Mouse (Mus musculus) liver, embryonic 12.5 days (tissue): ENCODE results near the gene Chchd4. TPM values are rescaled to one million over a fixed set of nuclear protein-coding genes. Genes with fewer than 3 reads are reported as not detected.
"Not testable (repeated sequence)": the region's sequence is repeated elsewhere in the genome, so short reads cannot be mapped to it uniquely, and the experiment has no call there.

Source experiments
- ATAC-seq: fragments of 200-750 bp; cut with Nextera tagmentation; 2 replicates; pipeline ENCODE4 v1.8.0; 2017; ENCODE audit warnings: moderate number of reproducible peaks, mild to moderate bottlenecking, moderate library complexity
- H3K27ac ChIP-seq: fragments of 300-500 bp; sonication (generic); 2 replicates; pipeline ENCODE4 v1.5.1; 2016; ENCODE audit warnings: mild to moderate bottlenecking
- H3K27me3 ChIP-seq: fragments of 300-500 bp; sonication (generic); replicated peaks from 2 replicates; pipeline ENCODE4 v1.6.1; 2016; ENCODE audit warnings: mild to moderate bottlenecking, moderate library complexity
- H3K36me3 ChIP-seq: fragments of 300-500 bp; sonication (generic); 2 replicates; pipeline ENCODE4 v1.6.1; 2016; ENCODE audit warnings: mild to moderate bottlenecking, moderate library complexity
- H3K4me1 ChIP-seq: fragments of 300-500 bp; sonication (generic); 2 replicates; pipeline ENCODE4 v1.6.1; 2016
- H3K4me2 ChIP-seq: fragments of 300-500 bp; sonication (generic); 2 replicates; pipeline ENCODE4 v1.6.1; 2016; ENCODE audit warnings: mild to moderate bottlenecking, moderate library complexity
- H3K4me3 ChIP-seq: fragments of 300-500 bp; sonication (generic); 2 replicates; pipeline ENCODE4 v1.5.1; 2016; ENCODE audit warnings: mild to moderate bottlenecking, moderate library complexity
- H3K9ac ChIP-seq: fragments of 300-500 bp; sonication (generic); 2 replicates; pipeline ENCODE4 v1.6.1; 2016; ENCODE audit warnings: mild to moderate bottlenecking, moderate library complexity
- H3K9me3 ChIP-seq: fragments of 300-500 bp; sonication (generic); replicated peaks from 2 replicates; pipeline ENCODE4 v1.6.1; 2016; ENCODE audit warnings: mild to moderate bottlenecking, moderate library complexity
- WGBS: fragments of 180-500 bp; shearing (Covaris S2); methylation state at CpG from one replicate; pipeline ENCODE4 v1.1.7; 2016; ENCODE audit not compliant: insufficient replicate concordance; 5-methylcytosine and 5-hydroxymethylcytosine counted together
- polyA plus RNA-seq: library from polyadenylated mRNA; unstranded; fragments of >200 nt; fragmentation: Nextera tagmentation; extraction: Ambion mirVana; gene quantifications from 2 replicates; pipeline ENCODE4 v1.2.1, GENCODE M21; 2016

Chchd4 gene
- polyA plus RNA-seq, 1 experiment from 2014 or later = 31.5 TPM

- H3K36me3 ChIP-seq = peaks cover 47% of the 10 kb centered on the region
- peak overlapping the region; percentile 85 for H3K4me3 ChIP-seq
- ATAC-seq, H3K9me3 ChIP-seq, H3K27me3 ChIP-seq: not testable (repeated sequence)
- H3K27ac ChIP-seq = peak overlapping the region; percentile 83; the same call in 1 of the 2 replicates
- peak overlapping the region; percentile 88 for H3K9ac ChIP-seq
- WGBS = 81% methylated on average over 3 of the region's 3 CpGs
- peak overlapping the region; percentile 92 for H3K4me2 ChIP-seq
- peaks cover 40% of the 10 kb centered on the region for H3K4me1 ChIP-seq
Observed at GRCm38 (mm10) chr6:91471427-91471826, 1.9 kb downstream of the Chchd4 start.

- H3K27ac ChIP-seq = no peak overlapping the region
- ATAC-seq = no peak
- H3K4me2 ChIP-seq = no peak overlapping the region
- WGBS = 83% methylated on average over 2 of the region's 2 CpGs
- H3K9me3 ChIP-seq = no peaks in the 10 kb centered on the region
- peaks cover 53% of the 10 kb centered on the region for H3K36me3 ChIP-seq
- no peaks in the 10 kb centered on the region for H3K27me3 ChIP-seq
- no peak overlapping the region for H3K4me3 ChIP-seq
- H3K9ac ChIP-seq = no peak overlapping the region
- peaks cover 36% of the 10 kb centered on the region for H3K4me1 ChIP-seq
Observed at GRCm38 (mm10) chr6:91470712-91471111, 2.6 kb downstream of the Chchd4 start.

GRCm38 (mm10) chr6:91467106-91467505, 6.2 kb downstream of the Chchd4 start:
- H3K4me3 ChIP-seq = no peak overlapping the region
- H3K36me3 ChIP-seq = peaks cover 85% of the 10 kb centered on the region
- ATAC-seq = no peak
- no peaks in the 10 kb centered on the region for H3K9me3 ChIP-seq
- no peak overlapping the region for H3K27ac ChIP-seq
- no peak overlapping the region for H3K4me2 ChIP-seq
- H3K4me1 ChIP-seq = peaks cover 15% of the 10 kb centered on the region
- H3K9ac ChIP-seq = no peak overlapping the region
- 69% methylated on average over 1 of the region's 1 CpGs for WGBS
- no peaks in the 10 kb centered on the region for H3K27me3 ChIP-seq

- H3K27me3 ChIP-seq = no peaks in the 10 kb centered on the region
- H3K4me2 ChIP-seq = no peak overlapping the region
- no peak for ATAC-seq
- no peak overlapping the region for H3K4me3 ChIP-seq
- whole genome bisulfite sequencing = 80% methylated on average over 2 of the region's 2 CpGs
- no peak overlapping the region for H3K9ac ChIP-seq
- peaks cover 82% of the 10 kb centered on the region for H3K36me3 ChIP-seq
- H3K4me1 ChIP-seq = peaks cover 2% of the 10 kb centered on the region
- H3K27ac ChIP-seq = no peak overlapping the region
- no peaks in the 10 kb centered on the region for H3K9me3 ChIP-seq
Observed at GRCm38 (mm10) chr6:91465756-91466155, 7.6 kb downstream of the Chchd4 start.

GRCm38 (mm10) chr6:91459471-91459870, 13.9 kb downstream of the Chchd4 start:
- ATAC-seq = no peak
- no peaks in the 10 kb centered on the region; the same call in 1 of the 2 replicates for H3K4me1 ChIP-seq
- H3K27me3 ChIP-seq = no peaks in the 10 kb centered on the region
- peaks cover 20% of the 10 kb centered on the region for H3K36me3 ChIP-seq
- WGBS = 68% methylated on average over 1 of the region's 1 CpGs
- H3K4me2 ChIP-seq = no peak overlapping the region
- no peak overlapping the region for H3K27ac ChIP-seq
- no peak overlapping the region for H3K9ac ChIP-seq
- no peaks in the 10 kb centered on the region for H3K9me3 ChIP-seq
- no peak overlapping the region for H3K4me3 ChIP-seq

- WGBS = 47% methylated on average over 5 of the region's 5 CpGs
- Histone ChIP-seq H3K9ac (no peak overlapping the region), H3K4me1 (peaks cover 7% of the 10 kb centered on the region), H3K4me2 (no peak overlapping the region), H3K9me3 (no peaks in the 10 kb centered on the region), H3K36me3 (no peaks in the 10 kb centered on the region), H3K4me3 (no peak overlapping the region), H3K27ac (no peak overlapping the region), H3K27me3 (peaks cover 9% of the 10 kb centered on the region; the same call in 1 of the 2 replicates)
- ATAC-seq = no peak
Observed at GRCm38 (mm10) chr6:91454546-91454945, 18.8 kb downstream of the Chchd4 start.

GRCm38 (mm10) chr6:91452056-91452455, 21.3 kb downstream of the Chchd4 start:
- no peak for ATAC-seq
- Histone ChIP-seq H3K4me1 (peaks cover 15% of the 10 kb centered on the region), H3K36me3 (no peaks in the 10 kb centered on the region), H3K27me3 (peaks cover 15% of the 10 kb centered on the region; the same call in 1 of the 2 replicates), H3K9me3 (no peaks in the 10 kb centered on the region), H3K9ac (no peak overlapping the region), H3K4me3 (no peak overlapping the region), H3K27ac (no peak overlapping the region), H3K4me2 (no peak overlapping the region)
- 38% methylated on average over 1 of the region's 1 CpGs for WGBS

- H3K4me2 ChIP-seq = peak overlapping the region; percentile 20
- H3K27ac ChIP-seq = peak overlapping the region; percentile 58; the same call in 1 of the 2 replicates
Observed at GRCm38 (mm10) chr6:91449472-91450225, 23.7 kb downstream of the Chchd4 start.

GRCm38 (mm10) chr6:91445316-91445715, 28.0 kb downstream of the Chchd4 start:
- H3K27me3 ChIP-seq = peaks cover 23% of the 10 kb centered on the region
- H3K27ac ChIP-seq = no peak overlapping the region
- H3K9me3 ChIP-seq = no peaks in the 10 kb centered on the region
- no peak overlapping the region for H3K4me3 ChIP-seq
- no peak overlapping the region for H3K4me2 ChIP-seq
- no peak overlapping the region for H3K9ac ChIP-seq
- 74% methylated on average over 3 of the region's 3 CpGs for WGBS
- no peaks in the 10 kb centered on the region for H3K36me3 ChIP-seq
- H3K4me1 ChIP-seq = peaks cover 32% of the 10 kb centered on the region
- ATAC-seq = no peak

More at GRCm38 (mm10) chr6:91449472-91450225, 23.7 kb downstream of the Chchd4 start:
- peak; percentile 89 for ATAC-seq
- H3K27me3 ChIP-seq = peaks cover 31% of the 10 kb centered on the region
- no peaks in the 10 kb centered on the region for H3K9me3 ChIP-seq
- peaks cover 15% of the 10 kb centered on the region for H3K4me1 ChIP-seq
- no peaks in the 10 kb centered on the region for H3K36me3 ChIP-seq
- 29% methylated on average over 3 of the region's 3 CpGs for WGBS
- H3K4me3 ChIP-seq = no peak overlapping the region
- 0 out of 2 replicates have a peak overlapping the region, but pooled peaks have one; percentile 6 for H3K9ac ChIP-seq

- Histone ChIP-seq H3K9ac (peak overlapping the region; percentile 76), H3K4me3 (peak overlapping the region; percentile 73), H3K4me2 (peak overlapping the region; percentile 90), H3K9me3 (no peaks in the 10 kb centered on the region), H3K27me3 (peaks cover 39% of the 10 kb centered on the region), H3K27ac (peak overlapping the region; percentile 77), H3K4me1 (peaks cover 21% of the 10 kb centered on the region), H3K36me3 (no peaks in the 10 kb centered on the region)
- WGBS = 1% methylated on average over 19 of the region's 19 CpGs
- peak; percentile 63 for ATAC-seq
Observed at GRCm38 (mm10) chr6:91441145-91441662, 32.1 kb downstream of the Chchd4 start.

GRCm38 (mm10) chr6:91440474-91441144, 32.7 kb downstream of the Chchd4 start:
- Histone ChIP-seq H3K4me3 (peak overlapping the region; percentile 73), H3K4me1 (peaks cover 21% of the 10 kb centered on the region), H3K36me3 (no peaks in the 10 kb centered on the region), H3K9me3 (no peaks in the 10 kb centered on the region), H3K9ac (peak overlapping the region; percentile 76), H3K27ac (peak overlapping the region; percentile 77), H3K27me3 (peaks cover 39% of the 10 kb centered on the region), H3K4me2 (peak overlapping the region; percentile 90)
- WGBS = 1% methylated on average over 30 of the region's 30 CpGs
- ATAC-seq = peak; percentile 90

GRCm38 (mm10) chr6:91424151-91424550, 49.2 kb downstream of the Chchd4 start:
- Histone ChIP-seq H3K27ac (no peak overlapping the region), H3K4me3 (no peak overlapping the region), H3K9ac (no peak overlapping the region), H3K36me3 (no peaks in the 10 kb centered on the region), H3K9me3 (no peaks in the 10 kb centered on the region), H3K27me3 (peaks cover 15% of the 10 kb centered on the region), H3K4me1 (no peaks in the 10 kb centered on the region), H3K4me2 (no peak overlapping the region)
- no peak for ATAC-seq
- WGBS = 64% methylated on average over 4 of the region's 4 CpGs
